Mouse (Mus musculus): ENCODE data around the gene Ccdc74a. TPM values are rescaled to one million over a fixed set of nuclear protein-coding genes. Genes with fewer than 3 reads are reported as not detected.

Gene Ccdc74a
- total RNA-seq, 4 experiments from 2014 or later, result 28.4 to 32.1 (median 30.0) TPM

DNA sequence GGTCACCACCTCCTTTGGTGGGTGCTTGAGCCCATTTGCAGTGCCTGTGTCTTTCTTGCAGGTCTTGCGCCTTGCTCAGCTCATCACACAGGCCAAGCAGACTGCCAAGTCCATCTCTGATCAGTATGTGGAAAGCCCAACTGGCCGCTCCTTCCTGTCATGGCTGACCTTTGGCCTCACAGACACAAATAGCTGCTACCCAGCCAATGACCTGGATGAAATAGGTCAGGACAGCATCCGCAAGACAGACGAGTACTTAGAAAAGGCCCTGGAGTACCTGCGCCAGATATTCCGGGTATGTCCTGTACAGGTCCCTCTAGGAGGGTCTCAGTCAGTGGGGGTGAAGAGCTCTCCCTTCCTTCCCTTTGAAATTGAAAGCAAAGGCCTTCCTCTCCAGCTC lies 5.0 kb upstream of the Ccdc74a start:
- DNase-seq (ENCODE audit: low spot score in 2 of 2), result no peak

DNA sequence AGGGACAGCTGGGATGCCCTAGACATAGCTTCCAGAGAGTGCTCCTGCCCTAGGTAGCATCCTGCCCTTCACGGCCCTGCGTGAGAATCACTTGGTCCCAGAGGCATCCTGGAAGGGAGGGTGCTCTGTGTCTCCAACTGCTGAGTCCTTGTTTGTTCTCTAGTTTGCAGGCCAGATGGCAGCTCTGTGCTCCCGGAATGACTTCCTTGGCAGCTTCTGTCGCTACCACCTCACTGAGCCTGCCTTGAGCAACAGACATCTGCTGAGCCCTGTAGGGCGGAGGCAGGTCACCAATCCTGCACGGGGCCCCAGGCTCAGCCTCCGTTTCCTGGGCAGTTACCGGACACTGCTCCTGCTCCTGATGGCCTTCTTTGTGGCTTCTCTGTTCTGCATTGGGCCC lies 4.0 kb upstream of the Ccdc74a start:
- DNase-seq (ENCODE audit: low spot score in 2 of 2), result no peak

DNA sequence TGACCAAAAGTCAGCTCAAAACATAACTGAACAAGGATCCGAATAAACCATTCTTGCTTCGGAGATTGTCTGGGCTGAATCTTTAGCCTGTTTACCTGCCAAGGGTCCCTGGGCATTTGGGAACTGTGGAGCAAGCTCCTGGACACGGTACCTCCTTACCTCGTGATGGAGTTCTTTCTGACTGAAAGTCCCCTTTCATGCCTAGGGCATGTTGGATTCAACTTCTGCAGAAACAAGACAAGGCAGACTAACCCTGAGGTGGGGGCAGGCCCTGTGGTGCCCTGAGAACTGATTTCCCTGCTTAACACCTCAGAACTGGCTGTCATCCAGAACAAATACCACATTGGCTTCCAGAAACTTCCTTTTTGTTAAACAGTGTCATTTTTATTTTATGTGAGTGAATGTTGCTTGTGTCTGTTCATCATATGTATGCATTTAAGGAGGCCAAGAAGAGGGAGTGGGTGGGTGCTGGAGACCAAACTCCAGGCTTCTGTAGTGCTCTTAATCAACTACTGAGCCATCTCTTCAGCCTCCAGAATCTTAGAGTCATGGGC lies 2.8 kb upstream of the Ccdc74a start:
- no peak for DNase-seq (ENCODE audit: low spot score in 2 of 2)

DNA sequence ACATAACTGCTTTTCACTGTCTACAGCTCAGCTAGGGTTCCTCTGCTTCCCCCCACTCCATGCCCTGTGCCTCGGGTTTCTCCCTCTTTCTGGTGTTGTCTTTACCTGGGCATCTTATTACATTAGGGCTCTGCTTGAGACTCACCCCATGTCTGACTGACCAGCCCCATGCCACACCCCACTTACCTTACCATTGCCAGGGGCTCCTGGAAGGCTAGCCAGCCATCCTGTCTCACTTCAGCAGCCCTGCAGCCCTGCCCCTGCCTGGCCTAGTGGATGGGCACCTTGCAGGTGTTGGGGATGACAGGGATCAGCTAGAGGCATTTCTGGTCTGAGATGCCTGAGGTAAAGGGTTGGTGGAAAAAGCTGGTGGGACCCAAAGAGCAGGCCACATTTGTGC lies 886 bp downstream of the Ccdc74a start:
- no peak for DNase-seq (ENCODE audit: low spot score in 2 of 2)

DNA sequence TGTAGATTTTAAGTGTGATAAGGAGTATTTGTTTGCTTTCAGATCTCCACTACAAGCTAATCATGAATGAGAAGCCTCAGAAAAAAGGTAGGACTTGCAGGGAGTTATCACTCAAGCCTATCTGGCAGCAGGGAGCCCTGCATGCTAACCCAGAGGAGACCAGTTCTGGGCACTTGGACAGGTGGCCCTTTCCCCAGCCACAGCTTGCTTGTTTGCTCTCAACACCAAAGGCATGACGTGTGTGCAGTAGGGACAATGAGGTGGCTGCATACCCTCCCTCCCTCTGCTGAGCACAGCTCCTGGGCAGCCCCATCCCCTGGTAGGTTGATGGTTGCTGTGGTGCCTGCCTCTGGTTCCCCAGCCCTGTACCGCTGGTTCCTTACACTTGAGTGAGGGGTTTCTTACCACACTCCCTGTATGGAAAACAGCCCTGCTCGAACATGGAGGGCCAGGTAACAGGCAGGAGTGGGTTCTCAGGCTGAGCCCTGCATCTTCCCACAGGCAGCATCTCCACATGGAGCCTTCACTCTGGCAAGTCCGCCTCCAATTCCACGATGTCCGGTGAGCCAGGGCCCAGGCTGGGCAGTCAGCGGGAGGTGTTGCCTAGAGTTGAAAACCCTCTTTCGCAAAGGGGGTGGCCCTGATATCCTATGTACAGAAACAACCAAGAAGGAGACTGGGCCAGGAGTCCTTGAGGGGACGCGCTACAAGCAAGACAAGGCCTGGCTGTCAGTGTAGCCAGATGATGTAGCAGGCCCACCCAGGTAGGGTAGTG lies 1.5 kb downstream of the Ccdc74a start:
- DNase-seq (ENCODE audit: low spot score in 2 of 2), result no peak

DNA sequence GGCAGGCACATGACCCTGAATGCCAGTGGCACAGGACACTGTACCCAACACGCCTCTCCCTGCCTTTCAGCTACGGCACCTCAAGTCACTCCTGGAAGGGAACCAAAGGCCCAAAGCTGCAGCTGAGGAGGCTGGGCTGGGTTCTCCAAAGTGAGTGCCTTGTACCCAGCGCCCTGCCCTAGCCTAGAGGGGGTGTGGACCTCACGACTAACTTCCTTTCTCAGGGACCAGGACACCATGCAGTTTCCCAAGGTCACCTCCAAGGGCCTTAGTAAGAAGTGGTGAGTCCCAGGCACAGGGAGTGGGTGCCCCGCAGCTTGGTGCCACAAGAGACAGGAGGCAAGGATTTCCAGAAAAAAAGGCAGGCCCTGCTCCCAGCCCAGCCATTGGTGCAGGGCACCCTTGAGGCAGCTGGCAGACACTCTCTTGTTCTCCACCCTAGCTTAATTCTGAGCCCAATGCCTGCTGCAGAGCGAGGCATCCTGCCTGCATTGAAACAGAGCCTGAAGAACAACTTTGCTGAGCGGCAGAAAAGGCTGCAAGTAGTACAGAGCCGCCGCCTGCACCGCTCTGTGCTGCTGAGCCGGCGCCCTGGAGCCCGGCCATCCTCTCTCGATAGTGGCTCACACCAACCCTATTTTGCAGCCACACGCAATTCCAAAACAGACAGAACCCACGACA lies 3.8 kb downstream of the Ccdc74a start:
- no peak for DNase-seq (ENCODE audit: low spot score in 2 of 2)

DNA sequence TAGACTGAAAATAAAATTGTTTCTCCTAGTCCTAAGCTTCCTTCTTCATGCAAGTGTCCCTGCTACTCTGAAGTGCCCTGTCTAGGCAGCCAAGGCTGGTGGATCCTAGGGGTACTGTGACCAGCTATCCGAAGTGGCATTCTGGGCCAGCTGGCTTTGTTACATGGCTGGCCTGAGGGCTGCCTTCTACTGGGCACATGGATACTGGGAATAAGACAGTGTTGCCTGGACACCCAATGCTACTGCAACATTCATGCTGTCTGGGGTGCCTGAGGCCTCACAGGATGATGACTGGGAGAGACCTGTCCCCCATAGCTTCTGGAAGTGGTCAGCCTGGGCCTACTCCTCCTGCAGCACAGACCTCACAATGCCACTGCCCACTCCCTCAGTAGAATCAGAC lies 4.4 kb downstream of the Ccdc74a start:
- no peak for DNase-seq (ENCODE audit: low spot score in 2 of 2)

DNA sequence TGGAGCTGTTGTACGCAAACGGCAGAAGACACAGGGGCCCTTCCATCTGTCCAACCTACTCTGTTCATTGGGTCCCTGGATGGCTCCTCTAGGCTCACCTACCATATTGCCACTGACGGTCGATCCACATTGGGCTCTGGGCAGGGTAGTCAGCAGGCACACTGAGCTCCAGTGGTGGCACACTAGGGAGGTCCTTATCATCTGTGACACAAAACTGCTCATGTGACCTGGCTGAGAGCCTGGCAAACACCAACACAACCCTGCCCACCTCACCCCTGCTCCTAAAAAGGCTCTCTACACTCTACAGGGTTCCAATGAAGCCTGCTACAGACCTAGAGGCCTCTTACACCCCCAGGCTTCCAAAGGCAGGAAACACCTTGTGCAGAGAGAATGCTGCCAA lies 6.3 kb downstream of the Ccdc74a start:
- DNase-seq (ENCODE audit: low spot score in 2 of 2), result no peak

DNA sequence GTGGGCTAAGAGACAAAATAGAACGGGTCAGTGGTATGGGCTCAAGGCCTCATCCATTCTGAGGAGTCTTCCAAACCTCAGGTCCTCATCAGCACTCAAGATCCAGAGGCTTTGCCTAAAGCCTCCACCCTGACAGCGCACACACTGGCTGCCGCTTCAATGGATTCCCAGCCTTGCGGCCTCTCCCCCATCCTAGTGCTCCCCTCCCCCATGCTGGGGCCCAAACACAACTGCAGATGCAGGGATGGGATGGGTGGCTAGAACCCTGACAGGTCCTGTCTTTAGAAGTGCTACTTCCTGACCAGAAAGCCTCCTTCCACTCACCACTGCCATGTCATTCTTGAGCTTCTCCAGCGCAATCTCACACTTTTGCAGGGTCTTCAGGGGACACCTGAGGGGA lies 7.3 kb downstream of the Ccdc74a start:
- DNase-seq (ENCODE audit: low spot score in 2 of 2), result no peak

DNA sequence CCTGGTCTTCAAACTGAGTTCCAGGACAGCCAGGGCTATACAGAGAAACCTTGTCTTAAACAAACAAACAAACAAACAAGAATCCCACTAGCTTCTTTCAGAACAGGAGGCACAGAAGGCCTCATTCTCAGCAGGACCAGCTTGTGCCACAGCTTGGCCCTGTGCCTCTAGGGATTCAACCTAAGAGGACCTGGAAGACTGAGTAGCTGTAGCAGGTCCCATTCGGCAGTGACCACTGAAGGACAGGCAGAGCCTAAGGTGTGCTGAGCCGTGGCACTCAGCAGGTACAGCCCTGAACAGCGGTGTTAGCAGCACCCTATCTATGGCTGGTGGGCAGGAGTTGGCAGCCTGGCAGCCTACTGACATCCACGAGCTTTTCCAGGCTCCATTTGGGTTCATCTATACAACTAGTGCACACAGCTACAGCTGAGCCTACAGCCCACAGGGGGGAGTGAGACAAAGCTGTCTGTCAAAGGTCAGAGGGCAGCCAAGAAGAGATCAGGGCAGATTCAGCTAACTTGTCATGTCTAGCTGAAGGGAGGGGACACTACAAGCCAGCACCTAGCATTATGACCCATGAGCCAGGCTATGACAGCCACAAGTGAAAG lies 8.0 kb downstream of the Ccdc74a start:
- DNase-seq (ENCODE audit: low spot score in 2 of 2), result no peak

DNA sequence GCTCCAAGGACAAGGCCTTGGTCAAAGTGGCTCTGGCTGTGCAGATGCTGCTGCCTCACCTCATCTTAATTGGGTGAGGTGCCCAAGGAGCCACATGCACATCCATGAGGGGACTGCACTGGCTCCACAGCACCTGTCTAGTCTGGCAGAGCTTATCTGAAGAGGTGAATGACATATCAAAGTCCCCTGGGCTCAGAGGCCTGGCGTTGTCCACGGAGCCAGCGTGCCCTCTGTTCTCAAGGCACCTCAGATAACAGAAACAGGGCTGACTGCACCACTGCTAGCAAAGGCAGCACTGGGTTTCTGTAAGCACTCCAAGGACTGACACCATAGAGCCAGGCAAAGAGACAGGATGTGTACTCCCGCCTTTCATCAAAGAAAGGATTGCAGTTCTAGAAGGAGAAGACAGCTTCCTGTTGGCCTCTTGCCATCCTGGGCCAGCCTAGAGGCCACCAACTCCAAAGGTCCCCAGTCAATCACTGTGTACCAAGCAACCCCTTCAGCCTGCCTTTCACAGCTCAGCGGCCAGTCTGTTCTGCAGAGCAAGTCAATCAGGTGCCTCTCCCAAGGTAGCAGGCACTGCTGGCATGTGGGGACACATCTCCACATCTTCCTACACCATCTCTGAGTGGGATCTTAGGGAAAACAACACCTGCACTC lies 10.1 kb downstream of the Ccdc74a start:
- DNase-seq (ENCODE audit: low spot score in 2 of 2), result no peak

DNA sequence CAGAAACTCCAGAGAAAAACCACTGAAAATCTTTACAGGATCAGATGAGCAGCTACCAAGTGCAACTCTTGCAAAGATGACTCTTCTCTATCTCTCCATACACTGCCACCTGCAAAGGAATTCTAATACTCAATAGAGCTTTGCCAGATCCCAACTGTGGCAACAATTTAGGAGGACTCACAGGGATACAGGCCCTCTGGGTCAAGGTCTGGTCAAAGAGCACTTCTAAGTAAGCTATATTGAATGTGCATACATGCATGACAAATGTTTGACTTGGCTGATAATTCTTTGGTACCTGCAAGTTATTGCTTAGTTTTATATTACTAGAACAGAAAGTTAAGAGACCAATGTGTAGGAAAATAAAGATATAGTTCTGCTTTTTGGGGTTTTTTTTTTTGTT lies 19.3 kb downstream of the Ccdc74a start:
- DNase-seq (ENCODE audit: low spot score in 2 of 2), result no peak

DNA sequence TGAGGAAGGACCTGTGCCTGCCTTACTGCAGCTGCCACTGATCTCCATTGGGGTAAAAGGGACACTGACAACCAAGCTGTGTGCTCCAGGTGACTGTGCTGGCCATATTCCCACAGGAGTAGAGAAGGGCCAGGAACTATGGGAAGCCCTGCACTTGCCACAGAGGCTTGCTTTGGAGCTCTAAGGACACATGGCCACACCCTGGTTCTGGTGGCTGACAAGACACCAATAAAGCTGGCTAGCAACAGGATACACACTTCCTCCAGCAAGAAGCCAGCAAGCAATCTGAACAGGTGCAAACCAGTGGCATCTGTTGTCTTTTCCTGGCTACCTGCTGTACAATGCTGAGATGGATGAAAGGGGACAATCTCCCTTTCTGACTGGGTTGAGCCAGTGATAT lies 23.6 kb downstream of the Ccdc74a start:
- DNase-seq (ENCODE audit: low spot score in 2 of 2), result no peak

DNA sequence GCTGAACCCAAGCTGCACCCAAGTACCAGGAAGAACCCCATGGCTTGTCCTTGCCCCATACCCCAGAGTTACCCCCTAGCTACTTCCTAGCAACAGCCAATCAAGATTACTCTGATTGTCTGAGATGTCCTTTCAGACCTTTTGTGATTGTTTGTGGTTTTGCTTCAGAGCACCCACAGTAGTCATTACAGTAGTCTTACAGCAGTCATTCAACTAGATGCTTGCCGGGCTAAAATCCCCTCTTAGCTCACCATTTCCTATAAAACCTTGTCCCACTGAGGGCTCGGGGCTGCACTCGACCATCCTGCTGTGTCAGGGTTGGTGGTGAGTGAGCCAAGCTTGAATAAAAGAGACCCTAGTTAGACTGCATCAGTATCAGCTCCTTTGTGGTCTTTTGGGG lies 48.6 kb downstream of the Ccdc74a start:
- no peak for DNase-seq (ENCODE audit: low spot score in 2 of 2)

Other genes starting within 250 kb of the Ccdc74a start
- 10 to 100 TPM; 16.8 to 18.0 (median 17.1) TPM for gene Snap29, start 240.5 kb upstream of the Ccdc74a start, total RNA-seq (2022)
- 100 to 1,000 TPM; 312 to 368 (median 333) TPM for gene Pi4ka, start 240.2 kb upstream of the Ccdc74a start, total RNA-seq (2022)
- gene Crkl, start 194.5 kb upstream of the Ccdc74a start, total RNA-seq (2022), result 10 to 100 TPM; 34.5 to 41.4 (median 34.8) TPM
- gene Aifm3, start 156.9 kb upstream of the Ccdc74a start, total RNA-seq (2022), result 100 to 1,000 TPM; 114 to 128 (median 122) TPM
- gene Lztr1, start 137.8 kb upstream of the Ccdc74a start, total RNA-seq (2022), result 100 to 1,000 TPM; 143 to 180 (median 171) TPM
- gene Thap7, start 115.3 kb upstream of the Ccdc74a start, total RNA-seq (2022), result 10 to 100 TPM; 40.2 to 45.3 (median 44.4) TPM
- gene Lrrc74b, start 85.2 kb upstream of the Ccdc74a start, total RNA-seq (2022), result 1 to 10 TPM in 2 of 4 experiments, under 1 TPM in 2; 0.48 to 1.6 (median 1.2) TPM
- gene P2rx6, start 84.6 kb upstream of the Ccdc74a start, total RNA-seq (2022), result 1 to 10 TPM; 1.5 to 2.1 (median 1.7) TPM
- 10 to 100 TPM; 77.9 to 89.9 (median 88.4) TPM for gene Slc7a4, start 63.3 kb upstream of the Ccdc74a start, total RNA-seq (2022)
- gene Smpd4, start 27.1 kb upstream of the Ccdc74a start, total RNA-seq (2022), result 10 to 100 TPM; 50.3 to 73.4 (median 70.3) TPM
- gene Med15, start 86.4 kb downstream of the Ccdc74a start, total RNA-seq (2022), result 10 to 100 TPM; 66.4 to 74.0 (median 69.3) TPM
- 100 to 1,000 TPM in 1 of 4 experiments, 10 to 100 TPM in 3; 82.2 to 105 (median 95.4) TPM for gene Klhl22, start 113.1 kb downstream of the Ccdc74a start, total RNA-seq (2022)
- 1 to 10 TPM; 4.1 to 4.3 (median 4.1) TPM for gene Scarf2, start 150.8 kb downstream of the Ccdc74a start, total RNA-seq (2022)
- gene B830017H08Rik, start 186.7 kb downstream of the Ccdc74a start, total RNA-seq (2022), result 1 to 10 TPM; 2.7 to 5.1 (median 3.8) TPM
- gene Car15, start 191.9 kb downstream of the Ccdc74a start, total RNA-seq (2022), result 10 to 100 TPM in 1 of 4 experiments, 1 to 10 TPM in 3; 6.5 to 13.3 (median 7.8) TPM
- 1 to 10 TPM; 1.1 to 1.3 (median 1.1) TPM for gene Gm20518, start 245.2 kb downstream of the Ccdc74a start, total RNA-seq (2022)
- not detected for gene Tssk1, start 247.8 kb downstream of the Ccdc74a start, total RNA-seq (2022)

Data from left cerebral cortex, adult 8-10 months (tissue).